Mouse (Mus musculus) heart, adult 2 months (tissue): ENCODE results near the gene Vmn1r196.

Experiments used
- CTCF ChIP-seq: fragments of 200-600 bp; IDR thresholded peaks from 2 replicates; pipeline ENCODE4 v1.8.1; 2022; ENCODE audit warnings: antibody characterized with exemption, mild to moderate bottlenecking, moderate library complexity
- EP300 ChIP-seq: fragments of 200-500 bp; IDR thresholded peaks from 2 replicates; pipeline ENCODE4 v1.6.1; 2011; ENCODE audit warnings: low read depth, low read length, control low read depth; ENCODE audit not compliant: insufficient read depth
- POLR2A ChIP-seq: fragments of 200-500 bp; IDR thresholded peaks from 2 replicates; pipeline ENCODE4 v1.6.1; 2011; ENCODE audit warnings: mild to moderate bottlenecking, low read depth, low read length, control low read depth; ENCODE audit not compliant: insufficient read depth

DNA sequence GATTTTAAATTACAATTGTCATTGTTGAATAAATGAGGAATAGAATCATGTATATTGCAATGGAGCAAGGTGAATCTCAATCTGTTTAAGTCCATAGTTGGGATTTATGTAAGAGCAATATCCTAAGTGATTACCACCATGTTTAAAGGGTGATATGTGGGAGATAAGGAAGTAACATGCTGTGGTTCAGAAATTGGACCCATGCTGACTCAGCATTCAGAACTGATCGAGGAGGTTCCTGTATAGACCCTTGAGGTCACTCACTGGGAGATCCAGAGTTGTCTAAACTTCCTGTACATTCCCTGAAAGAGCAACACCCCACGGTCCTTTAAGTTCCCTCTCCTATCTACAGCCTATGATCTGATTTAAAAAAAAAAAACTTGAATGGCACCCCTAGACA lies 43.5 kb downstream of the Vmn1r196 start:
- TF ChIP-seq POLR2A = no peak
- TF ChIP-seq EP300 = no peak
- no peak for TF ChIP-seq CTCF
